Mouse (Mus musculus): ENCODE measurements around the gene Mesd.

Gene Mesd

DNA sequence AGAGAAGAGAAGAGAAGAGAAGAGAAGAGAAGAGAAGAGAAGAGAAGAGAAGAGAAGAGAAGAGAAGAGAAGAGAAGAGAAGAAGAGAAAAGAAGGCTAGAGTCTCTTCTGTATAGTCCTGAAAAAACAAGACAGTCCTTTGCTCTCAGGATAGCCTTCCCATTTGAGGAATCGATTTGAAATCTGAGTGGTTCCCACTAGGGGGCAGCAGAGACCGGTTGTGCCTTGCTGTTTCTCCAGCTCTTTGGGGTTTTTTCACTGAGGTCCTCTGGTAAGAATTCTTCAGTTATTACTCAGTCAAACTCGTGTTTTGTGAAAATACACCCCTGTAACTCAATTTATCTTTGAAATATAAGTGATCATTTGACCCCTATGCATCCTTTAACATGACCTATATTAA, 30.3 kb downstream of the Mesd start:
- peak; percentile 79 for DNase-seq

DNA sequence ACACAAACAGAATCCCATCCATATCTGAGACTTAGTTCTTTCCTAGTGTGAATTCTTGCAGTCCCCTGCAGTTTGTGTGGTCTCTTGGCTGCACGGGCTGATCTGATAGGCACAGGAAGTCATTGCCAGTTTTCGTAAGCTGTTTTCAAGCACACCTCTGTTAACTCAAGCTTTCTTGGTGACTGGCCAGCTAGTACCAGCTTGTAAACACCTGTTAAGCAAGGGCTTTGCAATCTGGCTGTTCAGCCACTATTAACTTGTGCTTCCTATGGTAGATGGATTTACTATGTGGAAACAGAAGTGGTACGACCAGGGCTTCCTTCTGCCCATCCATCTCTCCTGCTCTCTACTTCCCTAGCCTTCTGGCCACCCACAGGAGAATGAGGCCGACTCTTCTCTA, 36.0 kb downstream of the Mesd start:
- DNase-seq, result no peak

DNA sequence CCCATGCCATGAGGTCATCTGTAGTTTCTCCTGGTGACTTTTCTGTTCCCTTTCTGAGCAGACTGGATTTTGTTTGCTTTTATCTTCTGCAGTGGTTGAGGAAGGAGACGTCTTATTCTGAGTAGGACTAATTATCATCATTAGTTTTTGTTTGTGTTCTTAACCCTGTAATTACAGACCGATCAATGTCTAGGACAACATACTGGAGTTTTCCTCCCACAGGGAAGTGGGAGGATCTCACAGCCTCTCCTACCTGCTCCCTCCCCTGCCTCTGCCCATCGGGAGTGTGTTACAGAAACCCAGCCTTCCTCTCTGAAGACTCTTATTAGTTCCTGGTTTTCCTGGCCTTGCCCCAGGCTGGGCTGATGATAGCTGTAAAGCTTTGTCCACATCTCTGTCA, 37.4 kb downstream of the Mesd start:
- DNase-seq, result no peak

DNA sequence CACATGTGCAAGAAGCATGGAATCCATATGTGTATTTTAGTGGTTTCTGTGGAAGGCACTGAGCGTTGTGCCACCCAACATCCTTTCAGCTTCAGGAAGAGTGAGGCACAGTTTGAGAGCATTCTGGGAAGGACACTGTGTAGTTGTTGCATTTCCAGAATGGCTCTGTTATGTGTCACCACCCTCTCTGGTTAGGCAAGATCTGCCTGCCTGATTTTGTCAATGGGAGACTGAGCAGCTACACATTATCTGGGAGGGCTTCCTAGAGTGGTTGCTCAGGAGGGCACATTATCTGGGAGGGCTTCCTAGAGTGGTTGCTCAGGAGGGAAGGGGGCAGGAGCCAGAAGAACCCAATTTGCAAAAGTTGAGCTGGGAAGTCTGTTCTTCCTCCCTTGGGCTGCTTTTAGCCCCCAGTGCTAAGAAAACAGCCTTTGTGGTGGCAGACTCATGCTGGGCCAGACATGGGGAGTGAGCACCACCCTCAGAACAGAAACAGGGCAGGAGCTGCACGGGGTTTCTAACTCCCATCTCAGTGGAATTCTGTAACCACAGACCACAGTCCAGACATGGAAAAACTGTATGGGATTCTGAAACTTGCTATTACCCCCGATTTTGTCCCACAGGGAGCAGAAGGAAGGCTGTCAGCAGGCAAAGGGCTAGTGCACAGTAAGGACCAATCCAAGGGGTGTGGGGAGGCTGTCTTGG, 54.9 kb downstream of the Mesd start:
- DNase-seq, result no peak

GRCm38 (mm10) chr7:83940136-83940535, 55.9 kb downstream of the Mesd start:
- no peak for DNase-seq

- peak; percentile 67 for DNase-seq
Observed at GRCm38 (mm10) chr7:83941701-83942101, 57.4 kb downstream of the Mesd start.

DNA sequence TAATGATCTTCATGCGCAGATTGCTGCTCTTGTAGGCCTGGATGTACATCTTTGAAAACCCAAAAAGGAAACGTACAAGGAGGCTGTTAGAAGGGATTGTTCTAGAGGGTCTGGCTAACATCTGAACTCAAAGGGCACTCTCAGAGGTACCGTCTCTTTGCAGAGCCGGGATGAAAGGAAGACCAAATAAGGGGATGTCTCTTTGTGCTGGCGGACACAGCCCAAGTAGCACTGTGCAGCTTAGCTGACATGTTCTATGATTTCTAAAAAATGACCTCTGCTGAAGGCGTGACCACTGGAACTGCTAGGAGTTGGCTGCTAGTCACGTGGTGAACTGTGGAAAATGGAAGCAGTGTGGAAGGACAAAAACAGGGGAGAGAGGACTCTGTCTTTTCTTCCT, 64.5 kb downstream of the Mesd start:
- DNase-seq, result no peak

GRCm38 (mm10) chr7:83949662-83950061, 65.4 kb downstream of the Mesd start:
- no peak for DNase-seq

Measured in right cerebral cortex, adult 18-20 months (tissue).